Mouse (Mus musculus) mesoderm, embryonic 11.5 days (tissue): ENCODE data around the gene Clic4.

Source experiments
- DNase-seq: peaks from one replicate; pipeline ENCODE4 v3.0.0-alpha.2; 2012; ENCODE audit warnings: low read depth, low spot score

The Clic4 gene

GRCm38 (mm10) chr4:135258521-135258920, 14.1 kb downstream of the Clic4 start:
- DNase-seq, result no peak

GRCm38 (mm10) chr4:135257881-135258476, 14.6 kb downstream of the Clic4 start:
- no peak for DNase-seq

GRCm38 (mm10) chr4:135256536-135257450, 15.8 kb downstream of the Clic4 start:
- DNase-seq, result no peak

GRCm38 (mm10) chr4:135254770-135255169, 17.8 kb downstream of the Clic4 start:
- no peak for DNase-seq

- no peak for DNase-seq
These were observed 18.3 kb downstream of the Clic4 start for GRCm38 (mm10) chr4:135254321-135254720.

GRCm38 (mm10) chr4:135253239-135254039, 19.2 kb downstream of the Clic4 start:
- DNase-seq, result no peak

- DNase-seq, result no peak
These were observed 20.8 kb downstream of the Clic4 start for GRCm38 (mm10) chr4:135251801-135252200.

- DNase-seq, result no peak
These were observed 24.2 kb downstream of the Clic4 start for GRCm38 (mm10) chr4:135248250-135249018.

GRCm38 (mm10) chr4:135246866-135247756, 25.5 kb downstream of the Clic4 start:
- no peak for DNase-seq

GRCm38 (mm10) chr4:135246444-135246843, 26.2 kb downstream of the Clic4 start:
- no peak for DNase-seq

GRCm38 (mm10) chr4:135245841-135246240, 26.8 kb downstream of the Clic4 start:
- DNase-seq, result no peak

GRCm38 (mm10) chr4:135244335-135244734, 28.3 kb downstream of the Clic4 start:
- no peak for DNase-seq

- DNase-seq, result no peak
These were observed 29.6 kb downstream of the Clic4 start for GRCm38 (mm10) chr4:135242913-135243541.

- no peak for DNase-seq
These were observed 30.2 kb downstream of the Clic4 start for GRCm38 (mm10) chr4:135242383-135242782.

GRCm38 (mm10) chr4:135241669-135242068, 30.9 kb downstream of the Clic4 start:
- DNase-seq, result no peak

- no peak for DNase-seq
These were observed 31.5 kb downstream of the Clic4 start for GRCm38 (mm10) chr4:135241106-135241505.

GRCm38 (mm10) chr4:135240329-135240728, 32.3 kb downstream of the Clic4 start:
- DNase-seq, result no peak

GRCm38 (mm10) chr4:135238706-135239510, 33.7 kb downstream of the Clic4 start:
- no peak for DNase-seq

- DNase-seq, result no peak
These were observed 36.0 kb downstream of the Clic4 start for GRCm38 (mm10) chr4:135236658-135237057.
